Mouse (Mus musculus) brain, embryonic 14.5 days (tissue): ENCODE results near the gene Catsperd.

Experiments
- CTCF ChIP-seq: fragments of 200-500 bp; IDR thresholded peaks from 2 replicates; pipeline ENCODE4 v1.5.1; 2012; ENCODE audit warnings: inconsistent platforms, mild to moderate bottlenecking, moderate library complexity, borderline replicate concordance; ENCODE audit not compliant: insufficient read depth, insufficient read length; ENCODE audit errors: extremely low read depth
- POLR2A ChIP-seq: fragments of 200-500 bp; IDR thresholded peaks from 2 replicates; pipeline ENCODE4 v1.6.1; 2012; ENCODE audit warnings: mild to moderate bottlenecking, inconsistent platforms, borderline replicate concordance; ENCODE audit not compliant: poor library complexity, insufficient read depth, insufficient read length, severe bottlenecking; ENCODE audit errors: extremely low read depth

- TF ChIP-seq CTCF (no peak), POLR2A (no peak)
Measured at GRCm38 (mm10) chr17:56626260-56626659, 1.7 kb upstream of the Catsperd start.
